Mouse (Mus musculus) C2C12 (cell line): Measurements from ENCODE around the gene Tmem175.

Experiments used
- CTCF ChIP-seq: IDR thresholded peaks from one replicate; pipeline ENCODE4 v1.5.1; 2011; ENCODE audit not compliant: control insufficient read depth, insufficient read depth, insufficient read length
- MAX ChIP-seq: IDR thresholded peaks from one replicate; pipeline ENCODE4 v1.6.1; 2011; ENCODE audit warnings: mild to moderate bottlenecking, control low read depth
- MYOD1 ChIP-seq: IDR thresholded peaks from one replicate; pipeline ENCODE4 v1.6.1; 2011; ENCODE audit warnings: low read depth; ENCODE audit not compliant: control insufficient read depth, insufficient read length

DNA sequence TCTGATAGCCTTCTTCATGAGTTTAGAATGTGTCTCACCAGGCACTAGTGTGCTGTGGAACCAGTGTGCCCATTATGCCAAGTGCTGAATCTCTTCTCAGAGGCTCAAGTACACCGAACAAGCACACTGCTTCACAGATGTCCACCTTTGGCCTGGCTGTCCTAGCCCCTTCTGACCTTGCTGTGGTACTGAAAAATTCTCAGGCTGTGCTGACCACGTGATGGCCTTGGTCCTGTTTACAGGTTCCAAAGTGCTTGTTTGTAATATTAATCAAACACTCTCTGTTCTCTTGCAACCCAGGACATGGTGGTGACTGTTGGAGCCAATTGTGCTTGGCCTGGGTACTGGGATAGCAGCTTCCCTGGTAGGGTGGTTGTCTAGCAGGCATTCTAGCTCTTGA is 45.1 kb downstream of the Tmem175 start:
- TF ChIP-seq MAX (no peak), CTCF (no peak), MYOD1 (no peak)
